Mouse (Mus musculus) forebrain, embryonic 11.5 days (tissue): ENCODE data around the gene Rps6kb2. TPM values are rescaled to one million over a fixed set of nuclear protein-coding genes. Genes with fewer than 3 reads are reported as not detected.

Experiments used
- ATAC-seq: fragments of 200-750 bp; cut with Nextera tagmentation; replicated peaks from 2 replicates; pipeline ENCODE4 v1.8.0; 2017; ENCODE audit warnings: moderate TSS enrichment; ENCODE audit not compliant: low FRiP score
- DNase-seq: peaks from one replicate; pipeline ENCODE4 v3.0.0-alpha.2; 2017; ENCODE audit warnings: low spot score
- H3K27ac ChIP-seq: fragments of 300-500 bp; sonication (generic); 2 replicates; pipeline ENCODE4 v1.5.1; 2014; ENCODE audit warnings: low read depth, low read length
- H3K27me3 ChIP-seq: fragments of 300-500 bp; sonication (generic); 2 replicates; pipeline ENCODE4 v1.6.1; 2014; ENCODE audit warnings: mild to moderate bottlenecking, low read length, mixed read lengths; ENCODE audit not compliant: control insufficient read depth, insufficient read depth
- H3K36me3 ChIP-seq: fragments of 300-500 bp; sonication (generic); 2 replicates; pipeline ENCODE4 v1.6.1; 2014; ENCODE audit warnings: mild to moderate bottlenecking, low read length, moderate library complexity, mixed read lengths; ENCODE audit not compliant: control insufficient read depth, insufficient read depth
- H3K4me1 ChIP-seq: fragments of 300-500 bp; sonication (generic); replicated peaks from 2 replicates; pipeline ENCODE4 v1.6.1; 2014; ENCODE audit warnings: low read length, mixed read lengths; ENCODE audit not compliant: control insufficient read depth, insufficient read depth
- H3K4me2 ChIP-seq: fragments of 300-500 bp; sonication (generic); 2 replicates; pipeline ENCODE4 v1.6.1; 2014; ENCODE audit warnings: low read depth, mild to moderate bottlenecking, low read length, moderate library complexity, mixed read lengths; ENCODE audit not compliant: severe bottlenecking
- H3K4me3 ChIP-seq: fragments of 300-500 bp; sonication (generic); 2 replicates; pipeline ENCODE4 v1.5.1; 2014; ENCODE audit warnings: low read depth, low read length
- H3K9ac ChIP-seq: fragments of 300-500 bp; sonication (generic); 2 replicates; pipeline ENCODE4 v1.6.1; 2014; ENCODE audit warnings: low read length
- H3K9me3 ChIP-seq: fragments of 300-500 bp; sonication (generic); 2 replicates; pipeline ENCODE4 v1.6.1; 2016; ENCODE audit warnings: low read length, mixed read lengths; ENCODE audit not compliant: control insufficient read depth
- WGBS: fragments of 180-500 bp; shearing (Covaris S2); extraction: QIAGEN DNeasy Blood & Tissue Kit; methylation state at CpG from one replicate; pipeline ENCODE4 v1.1.7; 2014; 5-methylcytosine and 5-hydroxymethylcytosine counted together
- polyA plus RNA-seq: library from polyadenylated mRNA; unstranded; fragments of >200 nt; fragmentation: Nextera tagmentation; extraction: Ambion mirVana; gene quantifications from 2 replicates; pipeline ENCODE4 v1.2.1, GENCODE M21; 2014

Gene Rps6kb2
- polyA plus RNA-seq, 1 experiment from 2014 or later: 55.8 TPM

DNA sequence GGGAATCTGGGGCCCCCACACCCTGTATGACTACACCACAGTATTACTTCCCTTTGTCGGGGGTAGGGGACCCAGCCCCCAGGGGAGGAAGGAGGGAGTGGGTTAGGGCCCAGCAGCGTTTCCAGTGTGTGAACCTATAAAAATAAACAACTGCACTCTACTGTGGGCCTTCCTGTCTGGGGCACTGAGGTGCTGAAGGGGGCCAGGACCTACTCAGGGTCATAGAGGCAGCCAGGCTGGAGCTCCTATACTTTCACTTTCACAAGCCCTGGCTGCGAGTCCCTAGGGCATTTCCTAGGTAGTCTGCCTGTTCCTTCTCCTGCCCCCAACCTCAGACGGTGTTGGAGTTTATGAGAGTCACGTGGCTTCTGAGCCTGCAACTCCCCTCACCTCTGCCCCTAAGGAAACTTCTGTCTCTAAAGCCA lies 49.3 kb downstream of the Rps6kb2 start:
- H3K4me3 ChIP-seq: no peak overlapping the region
- H3K36me3 ChIP-seq: no peaks in the 10 kb centered on the region; the same call in 1 of the 2 replicates
- no peaks in the 10 kb centered on the region for H3K27me3 ChIP-seq
- no peak overlapping the region for H3K27ac ChIP-seq
- H3K9ac ChIP-seq: no peak overlapping the region
- H3K4me2 ChIP-seq: no peak overlapping the region
- no peaks in the 10 kb centered on the region for H3K9me3 ChIP-seq
- 86% methylated on average over 5 of the region's 5 CpGs for WGBS
- H3K4me1 ChIP-seq: no peaks in the 10 kb centered on the region
- DNase-seq: no peak
- ATAC-seq: no peak

DNA sequence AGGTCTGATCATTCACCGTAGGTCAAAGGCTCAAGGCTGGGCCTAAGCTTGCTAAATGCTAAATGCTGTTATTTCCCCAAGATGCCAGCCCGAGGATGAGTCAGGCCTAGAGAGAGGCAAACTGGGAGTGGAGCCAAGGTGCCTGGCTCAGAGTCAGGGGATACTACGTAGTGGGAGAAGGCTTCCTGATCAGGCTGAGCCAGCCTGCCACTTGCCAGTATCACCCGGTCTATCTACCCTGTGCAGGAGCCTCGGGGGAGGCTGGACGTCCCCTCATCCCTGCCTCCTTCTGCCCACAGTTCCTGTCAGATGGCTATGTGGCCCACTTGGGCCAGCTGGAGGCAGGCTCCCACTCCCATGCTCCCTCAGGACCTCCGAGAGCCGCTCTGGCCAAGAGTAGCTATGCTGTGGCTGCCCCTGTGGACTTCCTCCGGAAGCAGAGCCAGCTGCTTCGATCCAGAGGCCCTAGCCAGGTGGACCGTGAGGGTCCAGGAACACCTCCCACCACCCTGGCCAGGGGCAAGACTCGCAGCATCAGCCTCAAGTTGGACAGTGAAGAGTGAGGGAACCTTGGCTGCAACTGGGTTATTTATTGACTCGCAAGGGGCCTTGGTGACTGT lies 49.9 kb downstream of the Rps6kb2 start:
- Histone ChIP-seq H3K27ac (no peak overlapping the region), H3K4me3 (no peak overlapping the region), H3K4me2 (no peak overlapping the region), H3K9ac (no peak overlapping the region), H3K4me1 (no peaks in the 10 kb centered on the region), H3K27me3 (no peaks in the 10 kb centered on the region), H3K36me3 (no peaks in the 10 kb centered on the region; the same call in 1 of the 2 replicates), H3K9me3 (no peaks in the 10 kb centered on the region)
- ATAC-seq (no peak), DNase-seq (no peak)
- WGBS: 87% methylated on average over 13 of the region's 13 CpGs

DNA sequence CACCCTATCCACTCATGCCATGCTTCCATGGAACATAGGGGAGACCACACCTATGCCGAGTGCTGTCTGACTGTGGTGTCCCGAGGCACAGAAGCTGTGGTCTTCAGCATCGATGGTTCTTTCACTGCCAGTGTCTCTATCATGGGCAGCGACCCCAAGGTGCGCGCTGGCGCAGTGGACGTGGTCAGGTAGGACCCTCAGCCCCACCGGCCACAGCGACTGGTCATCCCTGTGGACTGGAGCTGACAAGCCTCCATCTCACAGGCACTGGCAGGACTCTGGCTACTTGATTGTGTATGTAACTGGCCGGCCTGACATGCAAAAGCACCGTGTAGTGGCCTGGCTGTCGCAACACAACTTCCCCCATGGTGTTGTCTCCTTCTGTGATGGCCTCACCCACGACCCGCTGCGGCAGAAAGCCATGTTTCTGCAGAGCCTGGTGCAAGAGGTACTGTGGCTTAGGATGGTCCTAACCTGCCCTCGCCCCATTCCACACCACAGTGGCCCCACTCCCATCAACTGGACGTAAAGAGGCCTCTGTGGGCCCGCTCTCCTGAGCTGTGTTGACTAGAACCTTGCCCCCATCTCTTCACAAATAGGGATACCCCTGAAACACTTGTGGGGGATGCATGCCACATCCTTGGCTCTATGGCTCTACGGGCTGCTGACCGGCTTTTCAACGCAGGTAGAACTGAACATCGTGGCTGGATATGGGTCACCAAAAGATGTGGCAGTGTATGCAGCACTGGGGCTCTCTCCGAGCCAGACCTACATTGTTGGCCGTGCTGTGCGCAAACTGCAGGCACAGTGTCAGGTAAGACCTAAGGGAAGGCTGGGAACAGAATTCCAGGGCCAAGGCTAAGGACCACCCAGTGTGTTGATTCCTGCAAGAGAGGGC lies 50.8 kb downstream of the Rps6kb2 start:
- 91% methylated on average over 26 of the region's 26 CpGs for WGBS
- Histone ChIP-seq H3K27me3 (no peaks in the 10 kb centered on the region), H3K4me1 (no peaks in the 10 kb centered on the region), H3K27ac (no peak overlapping the region), H3K4me2 (no peak overlapping the region), H3K9ac (no peak overlapping the region), H3K9me3 (no peaks in the 10 kb centered on the region), H3K4me3 (no peak overlapping the region), H3K36me3 (no peaks in the 10 kb centered on the region; the same call in 1 of the 2 replicates)
- DNase-seq: no peak
- ATAC-seq: no peak

DNA sequence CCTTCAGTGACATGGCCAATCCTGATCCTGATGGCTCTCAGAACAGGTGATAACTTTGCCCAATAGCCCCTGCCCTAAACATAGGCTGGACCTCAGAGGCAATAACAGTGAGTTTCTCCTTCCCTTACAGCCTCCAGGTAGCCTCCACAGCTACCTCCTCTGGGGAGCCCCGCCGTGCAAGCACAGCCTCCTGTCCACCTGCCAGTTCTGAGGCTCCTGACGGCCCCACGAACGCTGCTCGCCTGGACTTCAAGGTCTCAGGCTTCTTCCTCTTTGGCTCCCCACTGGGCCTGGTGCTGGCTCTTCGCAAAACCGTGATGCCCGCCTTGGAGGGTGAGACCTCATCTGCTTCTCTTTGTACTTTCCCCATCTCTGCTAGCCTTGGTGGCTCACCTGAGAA lies 54.6 kb downstream of the Rps6kb2 start:
- H3K4me2 ChIP-seq: no peak overlapping the region
- no peak overlapping the region for H3K4me3 ChIP-seq
- no peaks in the 10 kb centered on the region for H3K9me3 ChIP-seq
- no peak overlapping the region for H3K27ac ChIP-seq
- WGBS: 91% methylated on average over 9 of the region's 9 CpGs
- no peaks in the 10 kb centered on the region for H3K4me1 ChIP-seq
- no peak overlapping the region for H3K9ac ChIP-seq
- DNase-seq (no peak), ATAC-seq (no peak)
- no peaks in the 10 kb centered on the region for H3K36me3 ChIP-seq
- H3K27me3 ChIP-seq: no peaks in the 10 kb centered on the region

DNA sequence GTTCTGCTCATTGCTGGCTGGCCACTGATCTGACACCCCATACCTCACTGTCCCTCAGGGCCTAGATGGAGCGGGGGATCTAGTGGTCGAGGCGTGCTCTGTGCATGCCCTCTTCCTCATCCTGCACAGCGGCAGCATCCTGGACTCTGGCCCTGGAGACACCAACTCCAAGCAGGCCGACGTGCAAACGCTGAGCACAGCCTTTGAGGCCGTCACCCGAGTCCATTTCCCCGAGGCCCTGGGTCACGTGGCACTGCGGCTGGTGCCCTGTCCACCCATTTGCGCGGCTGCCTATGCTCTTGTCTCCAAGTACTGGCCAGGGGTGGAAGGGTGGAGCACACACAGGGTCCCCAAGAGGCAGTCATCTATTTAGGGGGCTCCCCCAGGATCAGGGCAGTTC lies 56.5 kb downstream of the Rps6kb2 start:
- DNase-seq: no peak
- Histone ChIP-seq H3K9ac (no peak overlapping the region), H3K4me3 (no peak overlapping the region), H3K36me3 (no peaks in the 10 kb centered on the region), H3K27me3 (0 out of 2 replicates have a peak, but pooled peaks cover 2% of the 10 kb centered on the region), H3K4me2 (no peak overlapping the region), H3K4me1 (no peaks in the 10 kb centered on the region; the same call in 1 of the 2 replicates), H3K9me3 (no peaks in the 10 kb centered on the region), H3K27ac (no peak overlapping the region)
- WGBS: 92% methylated on average over 14 of the region's 14 CpGs
- no peak for ATAC-seq

DNA sequence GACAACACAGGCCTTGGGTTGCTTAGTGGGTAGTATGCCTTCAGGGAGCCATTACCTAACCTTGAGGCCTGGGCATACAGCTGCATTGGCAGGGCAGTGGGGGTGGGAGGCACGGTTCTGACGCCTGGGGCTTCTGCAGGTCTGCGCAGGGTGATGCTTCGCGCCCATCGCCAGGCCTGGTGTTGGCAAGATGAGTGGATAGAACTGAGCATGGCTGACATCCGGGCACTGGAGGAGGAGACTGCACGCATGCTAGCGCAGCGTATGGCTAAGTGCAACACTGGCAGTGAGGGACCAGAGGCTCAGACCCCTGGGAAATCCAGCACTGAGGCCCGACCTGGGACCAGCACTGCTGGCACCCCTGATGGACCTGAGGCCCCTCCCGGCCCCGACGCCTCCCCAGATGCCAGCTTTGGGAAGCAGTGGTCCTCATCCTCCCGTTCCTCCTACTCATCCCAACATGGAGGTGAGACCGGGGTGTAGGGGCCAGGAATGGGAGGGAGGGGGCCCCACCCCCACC lies 58.4 kb downstream of the Rps6kb2 start:
- peaks cover 9% of the 10 kb centered on the region; the same call in 1 of the 2 replicates for H3K27me3 ChIP-seq
- no peak for ATAC-seq
- H3K27ac ChIP-seq: no peak overlapping the region

More for the DNA sequence above, 58.4 kb downstream of the Rps6kb2 start:
- H3K4me2 ChIP-seq: no peak overlapping the region
- H3K9ac ChIP-seq: no peak overlapping the region
- no peaks in the 10 kb centered on the region for H3K36me3 ChIP-seq
- 93% methylated on average over 16 of the region's 16 CpGs for WGBS
- H3K4me1 ChIP-seq: peaks cover 17% of the 10 kb centered on the region
- H3K9me3 ChIP-seq: no peaks in the 10 kb centered on the region
- H3K4me3 ChIP-seq: no peak overlapping the region
- no peak for DNase-seq

Other genes with a start within 250 kb of the Rps6kb2 start
- gene Aldh3b1, start 233.5 kb downstream of the Rps6kb2 start, polyA plus RNA-seq: 0.35 and 0.64 TPM in 2 replicates
- gene Unc93b1, start 228.2 kb downstream of the Rps6kb2 start, polyA plus RNA-seq: 4.9 and 5.7 TPM in 2 replicates
- gene Aldh3b3, start 204.7 kb downstream of the Rps6kb2 start, polyA plus RNA-seq: not detected in 2 replicates
- 0.73 and 1.0 TPM in 2 replicates for gene Aldh3b2, start 191.0 kb downstream of the Rps6kb2 start, polyA plus RNA-seq
- gene Acy3, start 176.8 kb downstream of the Rps6kb2 start, polyA plus RNA-seq: 1.7 and 2.3 TPM in 2 replicates
- gene Tbx10, start 170.6 kb downstream of the Rps6kb2 start, polyA plus RNA-seq: not detected in 2 replicates
- 21.2 and 21.9 TPM in 2 replicates for gene Nudt8, start 162.8 kb downstream of the Rps6kb2 start, polyA plus RNA-seq
- 3.0 TPM in 2 replicates for gene Gm49405, start 162.7 kb downstream of the Rps6kb2 start, polyA plus RNA-seq
- 3.8 and 4.2 TPM in 2 replicates for gene Doc2g, start 160.0 kb downstream of the Rps6kb2 start, polyA plus RNA-seq
- 174 and 198 TPM in 2 replicates for gene Ndufv1, start 150.5 kb downstream of the Rps6kb2 start, polyA plus RNA-seq
- 347 and 365 TPM in 2 replicates for gene Gstp1, start 125.4 kb downstream of the Rps6kb2 start, polyA plus RNA-seq
- 1.4 and 1.8 TPM in 2 replicates for gene Gstp2, start 117.3 kb downstream of the Rps6kb2 start, polyA plus RNA-seq
- not detected in 2 replicates for gene Gstp3, start 103.8 kb downstream of the Rps6kb2 start, polyA plus RNA-seq
- not detected in 2 replicates for gene Cabp2, start 81.8 kb downstream of the Rps6kb2 start, polyA plus RNA-seq
- 73.6 and 83.9 TPM in 2 replicates for gene Cdk2ap2, start 66.2 kb downstream of the Rps6kb2 start, polyA plus RNA-seq
- gene Pitpnm1, start 63.4 kb downstream of the Rps6kb2 start, polyA plus RNA-seq: 13.9 and 18.0 TPM in 2 replicates
- gene Aip, start 37.5 kb downstream of the Rps6kb2 start, polyA plus RNA-seq: 52.3 and 59.0 TPM in 2 replicates
- gene Gpr152, start 23.6 kb downstream of the Rps6kb2 start, polyA plus RNA-seq: not detected in 2 replicates
- gene Cabp4, start 19.3 kb downstream of the Rps6kb2 start, polyA plus RNA-seq: not detected in 2 replicates
- 119 and 128 TPM in 2 replicates for gene Coro1b, start 14.7 kb downstream of the Rps6kb2 start, polyA plus RNA-seq
- 0.52 and 0.96 TPM in 2 replicates for gene Ptprcap, start 9.8 kb downstream of the Rps6kb2 start, polyA plus RNA-seq
- 3.1 and 3.2 TPM in 2 replicates for gene Carns1, start 12.1 kb upstream of the Rps6kb2 start, polyA plus RNA-seq
- 0.43 and 1.3 TPM in 2 replicates for gene Tbc1d10c, start 27.9 kb upstream of the Rps6kb2 start, polyA plus RNA-seq
- gene Ppp1ca, start 28.7 kb upstream of the Rps6kb2 start, polyA plus RNA-seq: 856 and 864 TPM in 2 replicates
- 49.9 and 52.6 TPM in 2 replicates for gene Rad9a, start 38.3 kb upstream of the Rps6kb2 start, polyA plus RNA-seq
- 1.0 and 1.8 TPM in 2 replicates for gene Clcf1, start 50.9 kb upstream of the Rps6kb2 start, polyA plus RNA-seq
- not detected in 2 replicates for gene AC109138.7, start 51.0 kb upstream of the Rps6kb2 start, polyA plus RNA-seq
- 8.0 and 8.8 TPM in 2 replicates for gene Pold4, start 68.5 kb upstream of the Rps6kb2 start, polyA plus RNA-seq
- 3.3 and 4.2 TPM in 2 replicates for gene Ssh3, start 105.8 kb upstream of the Rps6kb2 start, polyA plus RNA-seq
- gene Ankrd13d, start 119.8 kb upstream of the Rps6kb2 start, polyA plus RNA-seq: 9.5 and 12.1 TPM in 2 replicates
- 18.1 and 19.7 TPM in 2 replicates for gene Grk2, start 142.9 kb upstream of the Rps6kb2 start, polyA plus RNA-seq
- gene Kdm2a, start 234.9 kb upstream of the Rps6kb2 start, polyA plus RNA-seq: 57.9 and 60.8 TPM in 2 replicates